Mouse (Mus musculus): ENCODE results near the gene Kbtbd2.

The Kbtbd2 gene

GRCm38 (mm10) chr6:56785068-56785467 lies 12.5 kb downstream of the Kbtbd2 start:
- DNase-seq (ENCODE audit: low spot score in 2 of 2): no peak

DNA sequence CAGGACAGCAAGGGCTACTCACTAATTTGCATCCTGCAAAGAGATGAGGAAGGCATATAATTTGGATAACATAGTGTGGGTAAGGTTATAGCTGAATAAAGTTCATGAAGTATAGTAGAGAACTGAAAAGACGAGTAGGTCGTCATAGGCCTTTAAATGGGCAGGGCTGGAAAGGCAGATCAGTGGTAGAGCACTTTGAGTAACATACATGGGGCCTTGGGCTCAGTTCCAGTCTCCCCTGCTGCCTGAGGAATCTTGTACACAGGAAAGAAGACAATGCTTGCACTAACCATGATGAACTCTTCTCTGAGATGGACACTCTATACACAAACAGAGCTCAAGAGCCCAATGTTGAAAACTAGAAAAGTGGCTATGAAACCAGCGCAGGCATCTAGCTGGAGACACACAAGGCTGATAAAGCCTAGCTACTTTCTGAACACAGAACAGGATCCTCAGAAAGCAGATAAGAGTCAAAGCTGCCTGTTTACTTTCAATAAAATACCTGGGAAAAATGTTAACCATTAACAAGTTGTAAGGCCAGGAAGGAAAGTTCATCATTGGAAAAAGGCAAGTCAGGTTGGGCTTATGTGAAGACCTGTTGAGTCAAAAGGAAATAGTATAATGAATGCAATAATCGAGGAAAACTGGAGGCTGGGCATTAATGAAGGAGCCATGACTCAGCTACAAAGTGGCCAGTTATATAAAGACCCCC lies 13.9 kb downstream of the Kbtbd2 start:
- DNase-seq (ENCODE audit: low spot score in 2 of 2): no peak

DNA sequence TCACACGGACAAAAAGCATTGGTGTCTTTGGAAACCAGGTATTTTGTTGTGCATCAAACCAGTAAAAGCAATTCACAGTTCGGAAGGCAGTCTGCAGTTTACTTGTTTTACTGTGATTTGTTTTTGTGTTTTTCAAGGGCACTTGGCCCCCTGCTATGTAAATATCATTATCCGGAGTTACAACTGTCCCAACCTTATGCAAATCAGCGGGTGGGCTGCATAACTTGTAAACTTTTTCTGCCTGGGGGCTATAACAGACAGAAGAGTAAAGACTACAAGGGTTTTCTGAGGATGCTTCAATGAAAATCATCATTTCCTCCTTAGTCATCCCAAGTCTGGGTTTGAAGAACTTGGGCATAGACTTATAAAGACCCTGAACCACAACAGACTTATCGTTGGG lies 18.0 kb downstream of the Kbtbd2 start:
- DNase-seq (ENCODE audit: low spot score in 2 of 2): no peak

DNA sequence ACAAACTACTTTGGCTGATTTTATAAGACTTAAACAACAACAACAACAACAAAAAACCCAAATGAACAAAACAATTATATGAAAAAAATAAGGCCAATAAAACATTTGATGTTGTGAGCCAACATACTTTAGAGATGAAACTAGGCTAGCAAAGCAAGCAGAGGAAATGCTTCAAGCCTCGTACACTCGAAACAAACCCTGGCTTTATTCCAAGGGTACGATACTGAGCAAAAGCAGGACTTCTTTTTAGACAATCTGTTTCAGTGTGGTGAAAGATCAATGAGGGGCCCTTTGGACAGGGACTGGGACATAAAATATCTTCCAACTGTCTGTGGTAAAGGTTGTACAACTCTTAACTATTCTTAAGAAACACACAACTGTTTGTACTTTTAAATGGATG lies 21.8 kb downstream of the Kbtbd2 start:
- DNase-seq (ENCODE audit: low spot score in 2 of 2): no peak

- no peak for DNase-seq (ENCODE audit: low spot score in 2 of 2)
Measured at GRCm38 (mm10) chr6:56765696-56766095, 31.9 kb downstream of the Kbtbd2 start.

GRCm38 (mm10) chr6:56765265-56765664 lies 32.3 kb downstream of the Kbtbd2 start:
- no peak for DNase-seq (ENCODE audit: low spot score in 2 of 2)

- DNase-seq (ENCODE audit: low spot score in 2 of 2): no peak
Measured at GRCm38 (mm10) chr6:56759324-56759723, 38.3 kb downstream of the Kbtbd2 start.

DNA sequence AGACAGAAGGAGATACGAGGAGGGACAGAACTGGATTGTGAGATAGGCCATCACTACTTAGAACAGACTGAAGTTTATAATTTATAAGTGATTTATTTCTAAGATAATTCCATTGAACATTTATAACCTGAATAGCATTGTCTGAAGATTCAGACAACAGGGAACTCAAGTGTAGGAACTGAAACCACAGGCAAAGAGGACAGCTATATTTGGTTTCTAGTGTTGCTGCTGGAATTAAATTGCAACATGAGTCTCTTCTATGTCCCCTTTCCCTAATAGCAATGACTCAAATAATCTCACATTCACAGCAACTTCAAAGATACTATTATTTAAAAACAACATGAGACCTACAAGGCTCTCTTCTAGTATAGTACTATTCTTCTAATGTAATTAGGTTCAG lies 41.5 kb downstream of the Kbtbd2 start:
- no peak for DNase-seq (ENCODE audit: low spot score in 2 of 2)

- no peak for DNase-seq (ENCODE audit: low spot score in 2 of 2)
Measured at GRCm38 (mm10) chr6:56753719-56754118, 43.9 kb downstream of the Kbtbd2 start.

DNA sequence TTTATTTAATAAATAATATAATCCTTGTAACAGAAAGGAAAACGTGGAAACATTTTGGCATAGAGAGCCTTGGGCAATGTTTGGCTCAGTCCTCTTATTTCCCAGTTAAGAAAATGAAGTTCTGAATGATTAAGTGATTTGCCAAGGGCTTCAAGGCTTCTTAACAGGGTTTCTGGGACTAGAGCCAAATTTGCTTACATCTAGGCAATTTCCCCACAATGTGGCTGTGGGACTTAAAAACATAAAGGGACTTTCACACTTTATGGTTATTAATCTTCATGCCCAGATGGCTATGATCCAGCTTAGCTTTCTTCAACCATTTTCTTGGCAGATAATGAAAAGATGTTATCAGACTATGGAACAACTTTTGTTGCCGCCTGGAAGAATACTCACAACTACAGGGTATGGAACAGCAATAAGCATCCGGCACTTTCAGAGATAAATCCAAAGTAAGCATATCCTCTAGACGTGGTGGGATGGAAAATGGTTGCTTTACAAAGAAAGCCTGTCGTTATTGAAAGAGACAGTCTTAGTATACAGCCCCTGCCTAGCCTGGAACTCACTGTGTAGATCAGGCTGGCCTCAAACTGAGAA lies 51.6 kb downstream of the Kbtbd2 start:
- DNase-seq (ENCODE audit: low spot score in 2 of 2): no peak

DNA sequence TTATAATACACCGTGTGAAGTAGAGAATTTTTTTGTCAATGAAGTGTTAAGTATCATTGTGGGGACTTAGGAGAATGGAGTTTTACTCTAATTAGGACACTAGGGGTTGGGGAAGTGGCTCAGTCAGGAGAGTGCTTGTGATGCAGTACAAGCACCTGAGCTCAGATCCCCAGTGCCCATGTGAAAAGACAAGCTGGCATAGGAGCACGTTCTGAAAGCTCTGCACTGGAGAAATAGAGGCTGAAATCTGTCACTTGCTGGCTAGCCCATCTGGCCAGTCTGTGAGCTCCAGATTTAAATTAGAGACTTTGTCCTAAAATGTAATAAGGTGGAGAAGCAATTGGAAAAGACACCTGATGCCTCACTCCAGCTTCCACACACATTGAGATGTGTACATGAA lies 65.1 kb downstream of the Kbtbd2 start:
- DNase-seq (ENCODE audit: low spot score in 2 of 2): no peak

All from right cerebral cortex, postnatal 10 days (tissue).